Comparison of ENCODE assay signal across 30 mouse cellular contexts in genomic region chr8:87693741-87694140, GRCm38 (mm10).
DNase-seq lines count a peak whose midpoint lies in the region; ATAC-seq and TF ChIP-seq lines count a peak whose summit lies in the region.
"Had no signal": no experiment of that assay in that cellular context is flagged by ENCODE, and none has a peak within 500 bp of the region (broad histone marks: within the 10 kb centered on the region; RNA-seq: fewer than 3 reads in every experiment).

No protein-coding gene starts in this region.

- no peak overlapping the region for H3K4me2 ChIP-seq in hindbrain, postnatal 0 days (ENCODE audit: low read depth, low read length)
- no peak overlapping the region for H3K4me2 ChIP-seq in midbrain, embryonic 11.5 days
- no peak overlapping the region for H3K4me2 ChIP-seq in liver, embryonic 13.5 days
- H3K4me2 ChIP-seq: heart, embryonic 13.5 days; limb, embryonic 12.5 days; lung, embryonic 14.5 days; neural tube, embryonic 15.5 days; stomach, embryonic 15.5 days had no signal

- WGBS in hindbrain, embryonic 10.5 days, result 55% methylated on average over 4 of the region's 4 CpGs
- WGBS in hindbrain, postnatal 0 days, result 71% methylated on average over 4 of the region's 4 CpGs
- 69% methylated on average over 4 of the region's 4 CpGs for WGBS in midbrain, embryonic 10.5 days
- 79% methylated on average over 4 of the region's 4 CpGs for WGBS in midbrain, embryonic 11.5 days
- 39% methylated on average over 4 of the region's 4 CpGs for WGBS in liver, embryonic 13.5 days (ENCODE audit: insufficient replicate concordance)

- no peak for DNase-seq in hindbrain, embryonic 10.5 days (ENCODE audit: low spot score)
- no peak for DNase-seq in hindbrain, postnatal 0 days (ENCODE audit: low spot score)
- DNase-seq in midbrain, embryonic 10.5 days (ENCODE audit: low spot score), result no peak
- no peak for DNase-seq in midbrain, embryonic 11.5 days (ENCODE audit: low spot score, missing footprints)
- no peak for DNase-seq in liver, embryonic 13.5 days
- DNase-seq in adrenal gland, adult (ENCODE audit: inconsistent age in 2 of 2, low spot score in 1 of 2), result no peak
- no peak for DNase-seq in kidney, postnatal 4 days
- DNase-seq: adrenal gland, postnatal 10 days; cerebellum, adult 11 months; cerebellum, adult 9-10 months; cerebellum, postnatal 36 days; gastrocnemius, adult 2 months; gastrocnemius, postnatal 36 days; heart, postnatal 10 days; kidney, adult 9 months; kidney, postnatal 14 days; lung, embryonic 14.5 days; lung, postnatal 14 days; retina, postnatal 1 day; right cerebral cortex, postnatal 14 days; thymus, adult 18-20 months; thymus, postnatal 25 days had no signal

- peaks cover 100% of the 10 kb centered on the region for H3K4me1 ChIP-seq in hindbrain, embryonic 10.5 days (replicated peaks)
- H3K4me1 ChIP-seq in hindbrain, postnatal 0 days (ENCODE audit: insufficient read depth, low read length), result peaks cover 43% of the 10 kb centered on the region
- H3K4me1 ChIP-seq in midbrain, embryonic 10.5 days, result peaks cover 96% of the 10 kb centered on the region
- H3K4me1 ChIP-seq in midbrain, embryonic 11.5 days (ENCODE audit: control insufficient read depth, insufficient read depth, low read length), result peaks cover 67% of the 10 kb centered on the region
- H3K4me1 ChIP-seq in ES-Bruce4 (ENCODE audit: control insufficient read depth, insufficient read depth, low read length), result peaks cover 10% of the 10 kb centered on the region
- peaks cover 13% of the 10 kb centered on the region; the same call in 1 of the 2 replicates for H3K4me1 ChIP-seq in liver, embryonic 13.5 days (replicated peaks)

- no peak for TF ChIP-seq POLR2A in ES-Bruce4 (IDR thresholded peaks at IDR 0.05; ENCODE audit: insufficient read depth, low read length)

- H3K9me3 ChIP-seq in hindbrain, embryonic 10.5 days, result no peaks in the 10 kb centered on the region
- H3K9me3 ChIP-seq in hindbrain, postnatal 0 days (ENCODE audit: low read length), result no peaks in the 10 kb centered on the region
- no peaks in the 10 kb centered on the region for H3K9me3 ChIP-seq in midbrain, embryonic 10.5 days (replicated peaks)
- no peaks in the 10 kb centered on the region for H3K9me3 ChIP-seq in midbrain, embryonic 11.5 days (ENCODE audit: control insufficient read depth, low read length)
- H3K9me3 ChIP-seq in ES-Bruce4 (replicated peaks; ENCODE audit: control insufficient read depth, insufficient read depth, low read length, poor library complexity, severe bottlenecking), result no peaks in the 10 kb centered on the region
- no peaks in the 10 kb centered on the region for H3K9me3 ChIP-seq in liver, embryonic 13.5 days (replicated peaks)
- H3K9me3 ChIP-seq: heart, embryonic 13.5 days; limb, embryonic 12.5 days; neural tube, embryonic 15.5 days; stomach, embryonic 15.5 days had no signal

- TF ChIP-seq EP300 in ES-Bruce4 (IDR thresholded peaks at IDR 0.05; ENCODE audit: insufficient read depth, low read depth, low read length), result peak; percentile 77; the same call in 1 of the 2 replicates

- H3K27ac ChIP-seq in hindbrain, embryonic 10.5 days, result peak overlapping the region; percentile 78
- no peak overlapping the region for H3K27ac ChIP-seq in hindbrain, postnatal 0 days
- peak overlapping the region; percentile 50 for H3K27ac ChIP-seq in midbrain, embryonic 10.5 days (replicated peaks)
- no peak overlapping the region for H3K27ac ChIP-seq in midbrain, embryonic 11.5 days (ENCODE audit: low read depth, low read length)
- H3K27ac ChIP-seq in ES-Bruce4 (ENCODE audit: insufficient read depth, low read length), result peak overlapping the region; percentile 10; the same call in 1 of the 2 replicates
- no peak overlapping the region; the same call in 1 of the 2 replicates for H3K27ac ChIP-seq in liver, embryonic 13.5 days
- H3K27ac ChIP-seq: gastrocnemius, adult 2 months; heart, embryonic 13.5 days; limb, embryonic 12.5 days; liver, embryonic 14.5 days; stomach, embryonic 15.5 days had no signal

- ATAC-seq in hindbrain, postnatal 0 days, result no peak
- ATAC-seq in midbrain, embryonic 11.5 days (ENCODE audit: low FRiP score), result no peak
- ATAC-seq in liver, embryonic 13.5 days (ENCODE audit: low read depth), result peak; percentile 34; the same call in 1 of the 2 replicates
- ATAC-seq: forebrain, embryonic 16.5 days; intestine, postnatal 0 days had no signal

- no peaks in the 10 kb centered on the region for H3K27me3 ChIP-seq in hindbrain, embryonic 10.5 days (ENCODE audit: insufficient read depth, poor library complexity, severe bottlenecking)
- H3K27me3 ChIP-seq in hindbrain, postnatal 0 days (ENCODE audit: insufficient read depth, low read length), result no peaks in the 10 kb centered on the region
- H3K27me3 ChIP-seq in midbrain, embryonic 10.5 days (ENCODE audit: low read depth, poor library complexity, severe bottlenecking), result no peaks in the 10 kb centered on the region
- no peaks in the 10 kb centered on the region for H3K27me3 ChIP-seq in midbrain, embryonic 11.5 days (ENCODE audit: control insufficient read depth, insufficient read depth, low read length)
- no peaks in the 10 kb centered on the region for H3K27me3 ChIP-seq in ES-Bruce4 (ENCODE audit: control insufficient read depth, insufficient read depth, low read length, poor library complexity, severe bottlenecking)
- H3K27me3 ChIP-seq in liver, embryonic 13.5 days, result no peaks in the 10 kb centered on the region
- H3K27me3 ChIP-seq: limb, embryonic 12.5 days; neural tube, embryonic 15.5 days; stomach, embryonic 15.5 days had no signal

- H3K9ac ChIP-seq in hindbrain, postnatal 0 days (replicated peaks; ENCODE audit: low read length), result no peak overlapping the region
- H3K9ac ChIP-seq in midbrain, embryonic 11.5 days (ENCODE audit: low read length), result no peak overlapping the region
- H3K9ac ChIP-seq in ES-Bruce4 (ENCODE audit: low read depth, poor library complexity, severe bottlenecking), result no peak overlapping the region
- H3K9ac ChIP-seq in liver, embryonic 13.5 days, result no peak overlapping the region
- H3K9ac ChIP-seq: heart, embryonic 13.5 days; limb, embryonic 12.5 days; liver, embryonic 14.5 days; lung, embryonic 14.5 days; neural tube, embryonic 15.5 days; stomach, embryonic 15.5 days had no signal

- no peak for TF ChIP-seq CTCF in hindbrain, postnatal 0 days (IDR thresholded peaks at IDR 0.05; ENCODE audit: low read depth)
- TF ChIP-seq CTCF in ES-Bruce4 (IDR thresholded peaks at IDR 0.05; ENCODE audit: low read depth, low read length), result no peak

- H3K36me3 ChIP-seq in hindbrain, embryonic 10.5 days, result no peaks in the 10 kb centered on the region
- H3K36me3 ChIP-seq in hindbrain, postnatal 0 days (ENCODE audit: insufficient read depth, low read length), result no peaks in the 10 kb centered on the region
- H3K36me3 ChIP-seq in midbrain, embryonic 10.5 days, result 0 out of 2 replicates have a peak, but pooled peaks cover 3% of the 10 kb centered on the region
- H3K36me3 ChIP-seq in midbrain, embryonic 11.5 days (ENCODE audit: control insufficient read depth, insufficient read depth, low read length), result no peaks in the 10 kb centered on the region
- H3K36me3 ChIP-seq in ES-Bruce4 (ENCODE audit: control insufficient read depth, insufficient read depth, low read length, poor library complexity, severe bottlenecking), result no peaks in the 10 kb centered on the region
- H3K36me3 ChIP-seq in liver, embryonic 13.5 days, result no peaks in the 10 kb centered on the region
- H3K36me3 ChIP-seq: heart, embryonic 13.5 days; neural tube, embryonic 15.5 days; stomach, embryonic 15.5 days had no signal

- no peak overlapping the region for H3K4me3 ChIP-seq in hindbrain, embryonic 10.5 days
- H3K4me3 ChIP-seq in hindbrain, postnatal 0 days (ENCODE audit: low read length), result no peak overlapping the region
- no peak overlapping the region for H3K4me3 ChIP-seq in midbrain, embryonic 10.5 days
- no peak overlapping the region for H3K4me3 ChIP-seq in midbrain, embryonic 11.5 days (ENCODE audit: low read depth, low read length)
- no peak overlapping the region for H3K4me3 ChIP-seq in ES-Bruce4 (ENCODE audit: low read depth, low read length)
- no peak overlapping the region for H3K4me3 ChIP-seq in liver, embryonic 13.5 days (replicated peaks)
- H3K4me3 ChIP-seq: gastrocnemius, adult 2 months; heart, embryonic 13.5 days; limb, embryonic 12.5 days; neural tube, embryonic 15.5 days; stomach, embryonic 15.5 days had no signal

Comparison
In these comparisons a context has a peak if more than half of its experiments do, and no peak if none do; other contexts are left out.
1. H3K27ac ChIP-seq: peak in hindbrain, embryonic 10.5 days (single experiment), midbrain, embryonic 10.5 days (single experiment) and ES-Bruce4 (single experiment); none in hindbrain, postnatal 0 days (single experiment), midbrain, embryonic 11.5 days (single experiment) and liver, embryonic 13.5 days (single experiment).